Mouse (Mus musculus): ENCODE data around the gene Trpc6.
A peak's percentile ranks its signal among the peaks of the same experiment; 100 is the strongest.

Trpc6 gene

GRCm38 (mm10) chr9:8544041-8544794 is at the start of gene Trpc6:
Trpc6 (plus strand) TSS chr9:8544142.
- DNase-seq (ENCODE audit: low read depth, low spot score): no peak

- no peak for DNase-seq (ENCODE audit: low read depth, low spot score)
Observed at GRCm38 (mm10) chr9:8520911-8521310, 23.0 kb upstream of the Trpc6 start.

GRCm38 (mm10) chr9:8533670-8534069 is 10.3 kb upstream of the Trpc6 start:
- no peak for DNase-seq (ENCODE audit: low read depth, low spot score)

GRCm38 (mm10) chr9:8545236-8545635 is 1.3 kb downstream of the Trpc6 start:
- DNase-seq (ENCODE audit: low read depth, low spot score): no peak

GRCm38 (mm10) chr9:8558574-8558973 is 14.6 kb downstream of the Trpc6 start:
- no peak for DNase-seq (ENCODE audit: low read depth, low spot score)

GRCm38 (mm10) chr9:8592618-8593017 is 48.7 kb downstream of the Trpc6 start:
- DNase-seq (ENCODE audit: low read depth, low spot score): no peak

- DNase-seq (ENCODE audit: low read depth, low spot score): no peak
Observed at GRCm38 (mm10) chr9:8597089-8597488, 53.1 kb downstream of the Trpc6 start.

GRCm38 (mm10) chr9:8606816-8607491 is 63.0 kb downstream of the Trpc6 start:
- DNase-seq (ENCODE audit: low read depth, low spot score): no peak

GRCm38 (mm10) chr9:8634344-8634743 is 90.4 kb downstream of the Trpc6 start:
- DNase-seq (ENCODE audit: low read depth, low spot score): no peak

- DNase-seq (ENCODE audit: low read depth, low spot score): no peak
Observed at GRCm38 (mm10) chr9:8643453-8643852, 99.5 kb downstream of the Trpc6 start.

GRCm38 (mm10) chr9:8655347-8655746 is 111.4 kb downstream of the Trpc6 start:
- no peak for DNase-seq (ENCODE audit: low read depth, low spot score)

GRCm38 (mm10) chr9:8672944-8673343 is 129.0 kb downstream of the Trpc6 start:
- no peak for DNase-seq (ENCODE audit: low read depth, low spot score)

- peak; percentile 4 for DNase-seq (ENCODE audit: low read depth, low spot score)
Observed at GRCm38 (mm10) chr9:8676607-8677006, 132.7 kb downstream of the Trpc6 start.

GRCm38 (mm10) chr9:8693177-8693576 is 149.2 kb downstream of the Trpc6 start:
- no peak for DNase-seq (ENCODE audit: low read depth, low spot score)

- peak; percentile 73 for DNase-seq (ENCODE audit: low read depth, low spot score)
Observed at GRCm38 (mm10) chr9:8700669-8701068, 156.7 kb downstream of the Trpc6 start.

- no peak for DNase-seq (ENCODE audit: low read depth, low spot score)
Observed at GRCm38 (mm10) chr9:8703516-8703915, 159.6 kb downstream of the Trpc6 start.

GRCm38 (mm10) chr9:8703956-8704355 is 160.0 kb downstream of the Trpc6 start:
- no peak for DNase-seq (ENCODE audit: low read depth, low spot score)

GRCm38 (mm10) chr9:8710052-8710739 is 166.3 kb downstream of the Trpc6 start:
- no peak for DNase-seq (ENCODE audit: low read depth, low spot score)

- no peak for DNase-seq (ENCODE audit: low read depth, low spot score)
Observed at GRCm38 (mm10) chr9:8719017-8719416, 175.1 kb downstream of the Trpc6 start.

- DNase-seq (ENCODE audit: low read depth, low spot score): no peak
Observed at GRCm38 (mm10) chr9:8729056-8729455, 185.1 kb downstream of the Trpc6 start.

Measured in 3T3-L1 (cell line).